Mouse (Mus musculus) heart, postnatal 10 days (tissue): ENCODE results near the gene Mr1. TPM values are rescaled to one million over a fixed set of nuclear protein-coding genes. Genes with fewer than 3 reads are reported as not detected.

ENCODE experiments used
- DNase-seq, 2 experiments: peaks; one replicate each; pipeline ENCODE4 v3.0.0; 2021
- intact Hi-C: fragments of 180-260 bp; cut with DNase I; formaldehyde crosslinking; loops from one replicate; pipeline ENCODE4 v1.15.1; 2025
- total RNA-seq, 2 experiments: library from RNA; stranded (reverse); gene quantifications; 2 replicates each; pipeline ENCODE4 v1.2.3; 2021

Mr1 gene
- total RNA-seq, 2 experiments from 2014 or later, result 8.9 to 11.9 TPM

DNA sequence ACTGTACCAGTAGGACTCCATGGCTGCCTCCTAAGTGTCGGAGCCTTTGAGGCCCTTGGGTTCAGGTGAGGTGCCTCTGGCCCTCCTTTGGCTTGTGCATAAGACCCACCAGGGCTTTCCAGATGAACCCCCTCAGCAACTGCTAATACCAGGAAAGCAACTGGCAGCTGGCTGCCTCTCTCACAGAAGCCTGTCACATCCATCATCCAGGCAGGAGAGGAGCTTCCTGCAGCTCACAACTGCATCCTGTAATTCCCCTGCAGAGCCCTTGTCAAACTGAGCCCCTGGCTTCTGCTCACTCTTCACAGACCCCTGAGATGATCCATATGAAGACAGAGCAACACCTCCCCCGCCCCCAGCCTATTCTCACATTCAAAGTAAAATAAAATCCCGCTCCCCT is 68.9 kb downstream of the Mr1 start:
- intact Hi-C loops, result loop anchor here (2.0 kb wide), 1 partner anchor 13 kb away; no protein-coding TSS in a partner anchor
- DNase-seq, result no peak

Other genes with a start within 250 kb of the Mr1 start
- 10 to 100 TPM; 20.4 to 22.6 TPM for gene Ier5, start 47.2 kb downstream of the Mr1 start, total RNA-seq
- gene Stx6, start 11.9 kb upstream of the Mr1 start, total RNA-seq, result 10 to 100 TPM; 46.2 to 50.5 TPM
- 10 to 100 TPM; 53.6 to 56.7 TPM for gene BC034090, start 97.6 kb upstream of the Mr1 start, total RNA-seq